Mouse (Mus musculus): ENCODE measurements around the gene Slc12a8. TPM values are rescaled to one million over a fixed set of nuclear protein-coding genes. Genes with fewer than 3 reads are reported as not detected.
A peak's percentile ranks its signal among the peaks of the same experiment; 100 is the strongest.

Slc12a8 gene
- polyA plus RNA-seq, 1 experiment from 2014 or later = 1.8 TPM

DNA sequence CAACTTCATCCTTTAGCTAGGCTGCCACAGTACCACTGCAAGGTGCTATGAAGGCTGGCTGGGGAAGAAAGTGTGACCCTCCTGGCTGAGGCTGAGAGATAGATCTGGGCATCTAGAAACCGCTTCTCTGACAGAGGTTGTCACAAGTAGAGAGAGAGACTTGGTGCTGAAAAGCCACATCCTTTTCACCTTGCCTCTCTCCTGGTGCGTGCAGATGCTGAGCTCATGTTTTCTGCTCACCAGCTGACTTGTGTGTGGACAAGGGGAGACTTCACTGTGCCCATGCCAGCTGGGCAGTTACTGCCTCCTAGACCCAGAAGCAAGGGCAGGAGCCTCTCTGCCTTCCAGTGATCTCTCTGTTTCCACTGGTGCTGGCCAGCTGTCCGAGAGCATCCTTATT lies 170.6 kb downstream of the Slc12a8 start:
- no peak for ATAC-seq (ENCODE audit: insufficient number of reproducible peaks, insufficient read depth, low FRiP score, low read depth)
- Histone ChIP-seq H3K27ac (ENCODE audit: low read length) (no peak overlapping the region), H3K9me3 (ENCODE audit: control insufficient read depth, low read depth, low read length) (no peaks in the 10 kb centered on the region), H3K4me3 (ENCODE audit: low read depth, low read length) (no peak overlapping the region), H3K4me1 (ENCODE audit: control insufficient read depth, insufficient read depth, low read length) (peaks cover 19% of the 10 kb centered on the region; the same call in 1 of the 2 replicates), H3K9ac (replicated peaks; ENCODE audit: low read depth, low read length) (no peak overlapping the region), H3K36me3 (ENCODE audit: control insufficient read depth, insufficient read depth, low read length) (no peaks in the 10 kb centered on the region; the same call in 1 of the 2 replicates), H3K27me3 (ENCODE audit: control insufficient read depth, insufficient read depth, low read length) (no peaks in the 10 kb centered on the region), H3K4me2 (replicated peaks; ENCODE audit: low read depth, low read length) (no peak overlapping the region)
- WGBS = 70% methylated on average over 3 of the region's 3 CpGs

DNA sequence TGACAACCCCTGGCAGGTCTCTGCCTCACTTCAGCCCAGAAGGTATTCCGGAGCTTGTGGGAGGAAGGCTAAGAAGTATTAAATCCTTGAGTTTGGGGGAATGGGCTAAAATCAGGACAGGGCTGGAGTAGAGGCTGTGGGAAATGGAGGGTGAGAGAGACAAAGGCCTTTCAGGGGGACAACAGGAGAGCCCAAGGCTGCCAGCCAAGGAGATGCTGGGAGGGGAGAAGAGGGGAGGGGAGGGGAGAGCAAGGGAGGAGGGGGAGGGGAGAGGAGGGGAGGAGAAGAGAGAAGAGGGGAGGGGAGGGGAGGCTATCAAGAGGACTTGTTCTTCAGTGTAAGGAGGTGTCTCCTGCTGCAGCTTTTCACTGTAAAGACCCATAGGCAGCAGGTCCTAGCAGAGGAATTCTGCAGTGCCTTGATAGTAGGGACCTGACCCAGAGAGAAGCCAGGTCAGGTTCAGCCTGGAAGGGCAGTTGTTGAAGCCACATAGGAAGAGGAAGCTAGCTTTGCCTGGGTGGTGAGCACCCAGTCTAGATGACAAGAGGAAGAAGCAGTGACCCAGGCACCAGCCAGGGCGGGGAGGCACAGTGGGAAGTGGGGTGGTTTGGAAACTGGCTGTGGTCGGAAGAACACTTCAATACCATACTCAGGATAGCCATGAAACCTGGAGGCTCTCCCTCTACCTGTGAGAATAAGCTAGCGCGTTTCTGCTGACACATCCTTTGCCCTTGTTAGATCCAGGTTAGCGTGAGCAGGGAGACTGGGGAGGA lies 174.0 kb downstream of the Slc12a8 start:
- ATAC-seq (ENCODE audit: insufficient number of reproducible peaks, insufficient read depth, low FRiP score, low read depth) = no peak
- peaks cover 17% of the 10 kb centered on the region; the same call in 1 of the 2 replicates for H3K4me1 ChIP-seq (ENCODE audit: control insufficient read depth, insufficient read depth, low read length)
- no peaks in the 10 kb centered on the region; the same call in 1 of the 2 replicates for H3K36me3 ChIP-seq (ENCODE audit: control insufficient read depth, insufficient read depth, low read length)
- H3K4me2 ChIP-seq (replicated peaks; ENCODE audit: low read depth, low read length) = no peak overlapping the region
- H3K4me3 ChIP-seq (ENCODE audit: low read depth, low read length) = no peak overlapping the region
- WGBS = 76% methylated on average over 6 of the region's 6 CpGs
- H3K27me3 ChIP-seq (ENCODE audit: control insufficient read depth, insufficient read depth, low read length) = no peaks in the 10 kb centered on the region
- H3K9me3 ChIP-seq (ENCODE audit: control insufficient read depth, low read depth, low read length) = no peaks in the 10 kb centered on the region
- no peak overlapping the region for H3K27ac ChIP-seq (ENCODE audit: low read length)
- H3K9ac ChIP-seq (replicated peaks; ENCODE audit: low read depth, low read length) = no peak overlapping the region

DNA sequence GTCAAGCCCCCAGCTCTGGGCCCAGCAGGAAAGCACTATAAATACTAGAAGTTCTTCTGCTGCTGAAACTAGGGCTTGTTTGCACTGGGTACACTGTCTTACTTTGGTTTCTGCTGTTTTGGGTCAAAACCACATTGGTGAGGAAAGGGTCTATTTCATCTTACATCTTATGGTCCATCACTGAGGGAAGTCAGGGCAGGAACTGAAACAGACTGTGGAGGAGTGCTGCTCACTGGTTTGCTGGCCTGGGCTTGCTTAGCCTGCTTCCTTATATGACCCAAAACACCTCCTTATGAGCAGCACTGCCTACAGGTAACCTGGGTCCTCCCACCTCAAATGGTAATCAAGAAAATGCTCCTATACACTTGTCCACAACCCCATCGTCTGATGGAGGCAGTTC lies 176.4 kb downstream of the Slc12a8 start:
- no peak for ATAC-seq (ENCODE audit: insufficient number of reproducible peaks, insufficient read depth, low FRiP score, low read depth)
- WGBS = 78% methylated on average over 1 of the region's 1 CpGs
- Histone ChIP-seq H3K4me3 (ENCODE audit: low read depth, low read length) (no peak overlapping the region), H3K4me2 (replicated peaks; ENCODE audit: low read depth, low read length) (no peak overlapping the region), H3K4me1 (ENCODE audit: control insufficient read depth, insufficient read depth, low read length) (peaks cover 18% of the 10 kb centered on the region), H3K27me3 (ENCODE audit: control insufficient read depth, insufficient read depth, low read length) (no peaks in the 10 kb centered on the region), H3K36me3 (ENCODE audit: control insufficient read depth, insufficient read depth, low read length) (no peaks in the 10 kb centered on the region; the same call in 1 of the 2 replicates), H3K9me3 (ENCODE audit: control insufficient read depth, low read depth, low read length) (no peaks in the 10 kb centered on the region), H3K27ac (ENCODE audit: low read length) (no peak overlapping the region), H3K9ac (replicated peaks; ENCODE audit: low read depth, low read length) (no peak overlapping the region)

DNA sequence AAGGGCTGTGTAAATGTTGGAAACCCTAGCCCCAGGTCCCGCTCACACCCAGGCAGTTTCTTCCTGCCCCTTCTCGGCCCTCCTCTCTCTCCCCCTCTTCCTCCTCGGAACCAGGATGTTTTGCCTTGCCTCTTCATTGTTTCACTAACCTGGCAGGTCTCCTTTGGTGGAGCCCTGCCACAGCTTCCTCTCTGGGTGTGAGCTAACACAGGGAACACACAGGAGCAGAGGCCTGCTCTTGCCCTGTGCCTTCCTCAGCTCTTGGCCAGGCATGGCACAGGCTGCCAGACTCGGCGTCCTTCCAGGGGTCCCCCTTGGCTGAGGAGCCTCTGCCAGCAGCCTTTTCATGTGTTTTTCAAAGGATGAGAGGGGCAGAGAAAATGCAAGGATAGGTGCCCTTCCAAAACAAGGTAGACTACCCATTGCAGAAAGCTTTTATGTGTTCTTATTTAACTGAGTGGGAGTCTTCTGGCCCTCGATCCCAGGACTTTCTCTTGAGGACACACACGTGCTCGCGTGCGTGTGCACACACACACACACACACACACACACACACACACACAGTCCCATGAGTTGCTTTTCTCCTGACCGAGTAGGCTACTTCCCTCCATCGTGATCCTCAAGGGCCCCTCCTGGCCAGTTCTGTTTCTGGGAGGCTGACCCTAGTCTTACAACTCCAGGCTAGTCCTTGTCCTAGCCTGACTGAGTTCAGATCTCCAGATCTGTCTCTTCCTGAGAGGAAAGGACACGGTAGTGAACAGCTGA lies 179.9 kb downstream of the Slc12a8 start:
- WGBS = 71% methylated on average over 13 of the region's 13 CpGs
- ATAC-seq (ENCODE audit: insufficient number of reproducible peaks, insufficient read depth, low FRiP score, low read depth) = no peak
- Histone ChIP-seq H3K36me3 (ENCODE audit: control insufficient read depth, insufficient read depth, low read length) (no peaks in the 10 kb centered on the region), H3K4me1 (ENCODE audit: control insufficient read depth, insufficient read depth, low read length) (peaks cover 20% of the 10 kb centered on the region), H3K9me3 (ENCODE audit: control insufficient read depth, low read depth, low read length) (no peaks in the 10 kb centered on the region), H3K27me3 (ENCODE audit: control insufficient read depth, insufficient read depth, low read length) (no peaks in the 10 kb centered on the region), H3K4me3 (ENCODE audit: low read depth, low read length) (no peak overlapping the region), H3K9ac (replicated peaks; ENCODE audit: low read depth, low read length) (no peak overlapping the region), H3K4me2 (replicated peaks; ENCODE audit: low read depth, low read length) (no peak overlapping the region), H3K27ac (ENCODE audit: low read length) (peak overlapping the region; percentile 53; the same call in 1 of the 2 replicates)

DNA sequence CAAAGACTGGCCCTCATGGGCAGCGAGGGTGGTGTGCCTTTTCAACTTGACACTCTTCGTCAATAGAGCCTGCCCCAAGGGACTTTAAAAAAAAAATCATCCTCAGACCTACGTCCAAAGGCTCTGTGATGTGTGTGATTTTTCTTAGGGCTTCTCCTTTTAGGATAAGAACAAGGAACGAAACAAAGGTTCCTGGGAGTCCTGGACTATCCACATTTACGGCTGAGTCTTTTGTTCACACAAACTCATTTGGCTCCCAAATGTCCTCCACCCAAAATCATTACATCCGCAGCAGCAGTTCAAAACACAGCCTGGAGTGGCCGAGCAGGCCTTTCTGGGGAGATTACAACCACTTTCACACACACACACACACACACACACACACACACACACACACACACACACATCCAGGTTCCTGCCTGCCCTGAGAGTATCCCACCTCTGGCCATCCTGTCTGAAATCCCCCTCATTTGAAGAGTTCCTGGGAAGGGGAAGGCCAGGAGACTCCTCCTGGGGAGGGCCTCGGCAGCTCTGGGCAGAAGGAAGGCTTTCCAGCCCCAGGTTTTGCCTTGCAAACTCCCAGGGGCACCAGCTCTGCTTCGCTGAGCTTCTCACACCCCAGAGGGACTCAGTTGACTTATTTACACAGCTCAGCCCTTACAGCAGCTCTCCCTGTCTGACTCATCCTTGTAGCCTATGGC lies 180.6 kb downstream of the Slc12a8 start:
- no peaks in the 10 kb centered on the region for H3K36me3 ChIP-seq (ENCODE audit: control insufficient read depth, insufficient read depth, low read length)
- no peaks in the 10 kb centered on the region for H3K27me3 ChIP-seq (ENCODE audit: control insufficient read depth, insufficient read depth, low read length)
- H3K4me3 ChIP-seq (ENCODE audit: low read depth, low read length) = no peak overlapping the region
- 53% methylated on average over 9 of the region's 9 CpGs for WGBS
- peaks cover 20% of the 10 kb centered on the region for H3K4me1 ChIP-seq (ENCODE audit: control insufficient read depth, insufficient read depth, low read length)
- H3K27ac ChIP-seq (ENCODE audit: low read length) = peak overlapping the region; percentile 48; the same call in 1 of the 2 replicates
- H3K4me2 ChIP-seq (replicated peaks; ENCODE audit: low read depth, low read length) = no peak overlapping the region
- no peaks in the 10 kb centered on the region for H3K9me3 ChIP-seq (ENCODE audit: control insufficient read depth, low read depth, low read length)
- no peak overlapping the region for H3K9ac ChIP-seq (replicated peaks; ENCODE audit: low read depth, low read length)
- ATAC-seq (ENCODE audit: insufficient number of reproducible peaks, insufficient read depth, low FRiP score, low read depth) = 0 out of 2 replicates have a peak, but pooled peaks have one; percentile 42

DNA sequence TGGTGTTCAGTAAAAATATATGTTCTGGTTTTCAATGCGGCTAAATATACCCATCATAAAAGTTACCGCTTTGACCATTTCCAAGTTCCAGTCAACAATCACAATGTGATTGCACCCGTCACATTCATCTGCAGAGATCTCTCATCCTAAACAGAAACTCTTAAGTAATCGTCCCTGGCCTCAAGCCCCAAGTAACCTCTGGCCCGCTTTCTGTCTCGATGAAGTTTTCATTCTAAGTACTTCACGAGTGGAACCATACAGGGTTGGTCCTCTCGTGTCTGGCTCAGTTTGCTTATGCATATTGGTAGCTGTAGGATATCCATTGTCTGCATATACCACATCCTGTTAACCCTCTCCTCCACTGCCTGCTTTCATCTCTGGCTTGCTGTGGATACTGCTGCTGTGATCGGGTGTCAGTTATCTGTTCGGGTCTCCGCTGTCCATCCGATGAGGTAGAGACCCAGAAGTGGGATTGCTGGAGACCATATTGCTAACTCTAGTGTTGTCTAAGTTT lies 181.2 kb downstream of the Slc12a8 start:
- H3K36me3 ChIP-seq (ENCODE audit: control insufficient read depth, insufficient read depth, low read length) = no peaks in the 10 kb centered on the region
- no peak overlapping the region for H3K4me2 ChIP-seq (replicated peaks; ENCODE audit: low read depth, low read length)
- H3K4me3 ChIP-seq (ENCODE audit: low read depth, low read length) = no peak overlapping the region
- H3K4me1 ChIP-seq (ENCODE audit: control insufficient read depth, insufficient read depth, low read length) = peaks cover 20% of the 10 kb centered on the region
- WGBS = 46% methylated on average over 12 of the region's 12 CpGs
- no peaks in the 10 kb centered on the region for H3K9me3 ChIP-seq (ENCODE audit: control insufficient read depth, low read depth, low read length)
- H3K27me3 ChIP-seq (ENCODE audit: control insufficient read depth, insufficient read depth, low read length) = no peaks in the 10 kb centered on the region
- H3K27ac ChIP-seq (ENCODE audit: low read length) = peak overlapping the region; percentile 48; the same call in 1 of the 2 replicates
- H3K9ac ChIP-seq (replicated peaks; ENCODE audit: low read depth, low read length) = no peak overlapping the region
- ATAC-seq (ENCODE audit: insufficient number of reproducible peaks, insufficient read depth, low FRiP score, low read depth) = no peak

DNA sequence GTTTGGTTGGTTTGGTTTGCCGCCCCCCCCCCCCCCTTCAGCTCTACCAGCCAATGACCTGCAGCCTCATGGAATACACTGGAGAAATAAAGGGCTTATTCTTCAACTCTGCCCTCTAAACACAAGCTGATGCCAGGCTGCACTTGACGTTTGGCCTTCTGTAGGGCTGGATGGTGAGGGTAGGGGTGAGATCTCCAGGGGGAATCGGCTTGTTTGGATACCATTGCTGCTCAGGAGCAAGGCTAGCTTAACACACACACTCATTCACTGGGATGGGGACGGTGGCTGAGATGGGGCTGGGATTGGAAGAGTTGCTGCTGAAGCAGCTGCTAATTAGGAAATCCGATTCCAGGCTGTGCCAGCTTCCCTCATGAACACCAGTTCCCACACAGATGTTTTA lies 183.5 kb downstream of the Slc12a8 start:
- no peak for ATAC-seq (ENCODE audit: insufficient number of reproducible peaks, insufficient read depth, low FRiP score, low read depth)
- Histone ChIP-seq H3K27me3 (ENCODE audit: control insufficient read depth, insufficient read depth, low read length) (no peaks in the 10 kb centered on the region), H3K4me1 (ENCODE audit: control insufficient read depth, insufficient read depth, low read length) (peaks cover 20% of the 10 kb centered on the region), H3K9me3 (ENCODE audit: control insufficient read depth, low read depth, low read length) (no peaks in the 10 kb centered on the region), H3K4me2 (replicated peaks; ENCODE audit: low read depth, low read length) (no peak overlapping the region), H3K27ac (ENCODE audit: low read length) (no peak overlapping the region), H3K4me3 (ENCODE audit: low read depth, low read length) (no peak overlapping the region), H3K9ac (replicated peaks; ENCODE audit: low read depth, low read length) (no peak overlapping the region), H3K36me3 (ENCODE audit: control insufficient read depth, insufficient read depth, low read length) (no peaks in the 10 kb centered on the region)
- WGBS = 66% methylated on average over 5 of the region's 5 CpGs

DNA sequence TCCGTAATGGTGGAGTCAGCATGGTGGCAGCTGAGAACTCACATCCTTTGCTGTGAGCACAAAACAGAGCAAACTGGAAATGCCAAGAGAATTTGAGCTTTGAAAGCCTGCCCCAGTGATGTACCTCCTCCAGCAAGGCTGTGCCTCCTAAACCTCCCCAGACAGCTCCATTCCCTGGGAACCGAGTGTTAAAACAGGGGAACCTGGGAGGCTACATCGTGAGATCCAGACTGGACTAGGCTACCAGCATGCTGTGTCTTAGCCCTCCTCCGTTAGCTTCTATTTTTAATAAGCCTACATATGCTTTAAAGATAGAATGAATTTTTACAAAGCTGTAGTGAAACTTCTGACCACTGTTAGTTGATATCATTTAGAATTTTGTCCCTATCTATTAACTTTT lies 184.7 kb downstream of the Slc12a8 start:
- Histone ChIP-seq H3K4me1 (ENCODE audit: control insufficient read depth, insufficient read depth, low read length) (peaks cover 13% of the 10 kb centered on the region), H3K9me3 (ENCODE audit: control insufficient read depth, low read depth, low read length) (no peaks in the 10 kb centered on the region), H3K4me3 (ENCODE audit: low read depth, low read length) (no peak overlapping the region), H3K9ac (replicated peaks; ENCODE audit: low read depth, low read length) (no peak overlapping the region), H3K36me3 (ENCODE audit: control insufficient read depth, insufficient read depth, low read length) (no peaks in the 10 kb centered on the region), H3K27ac (ENCODE audit: low read length) (no peak overlapping the region), H3K4me2 (replicated peaks; ENCODE audit: low read depth, low read length) (no peak overlapping the region), H3K27me3 (ENCODE audit: control insufficient read depth, insufficient read depth, low read length) (no peaks in the 10 kb centered on the region)
- no peak for ATAC-seq (ENCODE audit: insufficient number of reproducible peaks, insufficient read depth, low FRiP score, low read depth)
- WGBS = 93% methylated on average over 4 of the region's 4 CpGs

All from stomach, embryonic 14.5 days (tissue).